Mouse (Mus musculus): Measurements from ENCODE around the gene Cwc15. TPM values are rescaled to one million over a fixed set of nuclear protein-coding genes. Genes with fewer than 3 reads are reported as not detected.
"Not testable (repeated sequence)": the region's sequence is repeated elsewhere in the genome, so short reads cannot be mapped to it uniquely, and the experiment has no call there.

The Cwc15 gene
- polyA plus RNA-seq (2016; fragmentation: Nextera tagmentation; extraction: Ambion mirVana): 179 and 185 TPM in 2 replicates

GRCm38 (mm10) chr9:14500023-14500915 lies at the start of gene Cwc15, which contains the start of gene Kdm4d:
TSS of gene Cwc15 (plus strand) at chr9:14500617.
TSS of gene Kdm4d (minus strand) at chr9:14500482.
- Histone ChIP-seq H3K9me3 (replicated peaks) (no peaks in the 10 kb centered on the region), H3K27ac (peak within 1 kb of the TSS; percentile 86), H3K4me1 (peaks cover 9% of the 10 kb centered on the region), H3K4me3 (peak within 1 kb of the TSS; percentile 74), H3K36me3 (peaks cover 32% of the 10 kb centered on the region), H3K27me3 (ENCODE audit: low read depth, poor library complexity, severe bottlenecking) (no peaks in the 10 kb centered on the region)
- DNase-seq (ENCODE audit: low spot score): peak; percentile 87
- WGBS: under 1% methylated on average over 59 of the region's 59 CpGs

GRCm38 (mm10) chr9:14451120-14451519 lies 49.3 kb upstream of the Cwc15 start:
- not testable (repeated sequence) for DNase-seq (ENCODE audit: low spot score); H3K36me3 ChIP-seq; H3K27ac ChIP-seq; H3K4me3 ChIP-seq; H3K4me1 ChIP-seq; H3K27me3 ChIP-seq (ENCODE audit: low read depth, poor library complexity, severe bottlenecking); H3K9me3 ChIP-seq (replicated peaks)
- WGBS: 72% methylated on average over 8 of the region's 8 CpGs

- no peak overlapping the region for H3K27ac ChIP-seq
- H3K27me3 ChIP-seq (ENCODE audit: low read depth, poor library complexity, severe bottlenecking): no peaks in the 10 kb centered on the region
- no peaks in the 10 kb centered on the region for H3K4me1 ChIP-seq
- H3K36me3 ChIP-seq: no peaks in the 10 kb centered on the region
- no peak for DNase-seq (ENCODE audit: low spot score)
- no peaks in the 10 kb centered on the region for H3K9me3 ChIP-seq (replicated peaks)
- no peak overlapping the region for H3K4me3 ChIP-seq
- WGBS: 83% methylated on average over 3 of the region's 3 CpGs
Measured at GRCm38 (mm10) chr9:14456320-14456719, 44.1 kb upstream of the Cwc15 start.

- H3K4me3 ChIP-seq; H3K36me3 ChIP-seq; H3K4me1 ChIP-seq; DNase-seq (ENCODE audit: low spot score); H3K27ac ChIP-seq; H3K9me3 ChIP-seq (replicated peaks); H3K27me3 ChIP-seq (ENCODE audit: low read depth, poor library complexity, severe bottlenecking): not testable (repeated sequence)
- 100% methylated on average over 1 of the region's 1 CpGs for WGBS
Measured at GRCm38 (mm10) chr9:14462536-14462935, 37.9 kb upstream of the Cwc15 start.

GRCm38 (mm10) chr9:14463668-14464067 lies 36.7 kb upstream of the Cwc15 start:
- whole genome bisulfite sequencing: 74% methylated on average over 12 of the region's 12 CpGs
- not testable (repeated sequence) for DNase-seq (ENCODE audit: low spot score); H3K4me1 ChIP-seq; H3K27me3 ChIP-seq (ENCODE audit: low read depth, poor library complexity, severe bottlenecking); H3K9me3 ChIP-seq (replicated peaks); H3K4me3 ChIP-seq; H3K27ac ChIP-seq; H3K36me3 ChIP-seq

GRCm38 (mm10) chr9:14498896-14499705 lies 1.3 kb upstream of the Cwc15 start:
- WGBS: 86% methylated on average over 4 of the region's 4 CpGs
- no peaks in the 10 kb centered on the region for H3K9me3 ChIP-seq (replicated peaks)
- H3K36me3 ChIP-seq: peaks cover 21% of the 10 kb centered on the region
- no peak for DNase-seq (ENCODE audit: low spot score)
- no peaks in the 10 kb centered on the region for H3K27me3 ChIP-seq (ENCODE audit: low read depth, poor library complexity, severe bottlenecking)
- no peak overlapping the region for H3K27ac ChIP-seq
- peaks cover 9% of the 10 kb centered on the region for H3K4me1 ChIP-seq
- H3K4me3 ChIP-seq: peak overlapping the region; percentile 74

GRCm38 (mm10) chr9:14500916-14501424 lies 553 bp downstream of the Cwc15 start:
- 5% methylated on average over 10 of the region's 10 CpGs for WGBS
- Histone ChIP-seq H3K36me3 (peaks cover 39% of the 10 kb centered on the region), H3K27ac (peak overlapping the region; percentile 86)

GRCm38 (mm10) chr9:14512633-14513445 lies 12.4 kb downstream of the Cwc15 start:
- H3K27me3 ChIP-seq (ENCODE audit: low read depth, poor library complexity, severe bottlenecking): no peaks in the 10 kb centered on the region
- no peaks in the 10 kb centered on the region for H3K9me3 ChIP-seq (replicated peaks)
- 78% methylated on average over 9 of the region's 9 CpGs for WGBS

More at GRCm38 (mm10) chr9:14500916-14501424, 553 bp downstream of the Cwc15 start:
- H3K4me3 ChIP-seq: peak overlapping the region; percentile 74
- H3K27me3 ChIP-seq (ENCODE audit: low read depth, poor library complexity, severe bottlenecking): no peaks in the 10 kb centered on the region
- DNase-seq (ENCODE audit: low spot score): no peak
- H3K9me3 ChIP-seq (replicated peaks): no peaks in the 10 kb centered on the region
- H3K4me1 ChIP-seq: peaks cover 9% of the 10 kb centered on the region

GRCm38 (mm10) chr9:14517296-14517695 lies 16.9 kb downstream of the Cwc15 start:
- H3K27me3 ChIP-seq (ENCODE audit: low read depth, poor library complexity, severe bottlenecking): no peaks in the 10 kb centered on the region
- peaks cover 4% of the 10 kb centered on the region; the same call in 1 of the 2 replicates for H3K36me3 ChIP-seq
- DNase-seq (ENCODE audit: low spot score): no peak
- WGBS: 73% methylated on average over 1 of the region's 1 CpGs
- H3K27ac ChIP-seq: no peak overlapping the region
- H3K4me3 ChIP-seq: no peak overlapping the region
- no peaks in the 10 kb centered on the region for H3K9me3 ChIP-seq (replicated peaks)
- 0 out of 2 replicates have a peak, but pooled peaks cover 4% of the 10 kb centered on the region for H3K4me1 ChIP-seq

More at GRCm38 (mm10) chr9:14512633-14513445, 12.4 kb downstream of the Cwc15 start:
- H3K36me3 ChIP-seq: peaks cover 44% of the 10 kb centered on the region
- DNase-seq (ENCODE audit: low spot score): peak; percentile 67
- H3K4me1 ChIP-seq: no peaks in the 10 kb centered on the region
- no peak overlapping the region for H3K4me3 ChIP-seq
- H3K27ac ChIP-seq: no peak overlapping the region

GRCm38 (mm10) chr9:14518105-14518504 lies 17.7 kb downstream of the Cwc15 start:
- 84% methylated on average over 3 of the region's 3 CpGs for WGBS
- DNase-seq (ENCODE audit: low spot score): no peak

GRCm38 (mm10) chr9:14520971-14521670 lies 20.7 kb downstream of the Cwc15 start:
- H3K36me3 ChIP-seq: no peaks in the 10 kb centered on the region
- H3K9me3 ChIP-seq (replicated peaks): no peaks in the 10 kb centered on the region
- H3K27me3 ChIP-seq (ENCODE audit: low read depth, poor library complexity, severe bottlenecking): no peaks in the 10 kb centered on the region
- H3K4me3 ChIP-seq: no peak overlapping the region
- no peak for DNase-seq (ENCODE audit: low spot score)
- H3K27ac ChIP-seq: no peak overlapping the region
- H3K4me1 ChIP-seq: peaks cover 10% of the 10 kb centered on the region; the same call in 1 of the 2 replicates
- 72% methylated on average over 3 of the region's 3 CpGs for WGBS

More at GRCm38 (mm10) chr9:14518105-14518504, 17.7 kb downstream of the Cwc15 start:
- Histone ChIP-seq H3K27me3 (ENCODE audit: low read depth, poor library complexity, severe bottlenecking) (no peaks in the 10 kb centered on the region), H3K36me3 (no peaks in the 10 kb centered on the region), H3K27ac (no peak overlapping the region), H3K9me3 (replicated peaks) (no peaks in the 10 kb centered on the region), H3K4me3 (no peak overlapping the region), H3K4me1 (0 out of 2 replicates have a peak, but pooled peaks cover 4% of the 10 kb centered on the region)

Data from limb, embryonic 10.5 days (tissue).